Mouse (Mus musculus) neural tube, embryonic 10.5 days (tissue): Measurements from ENCODE around the gene Josd1.
A peak's percentile ranks its signal among the peaks of the same experiment; 100 is the strongest.
"Not testable (repeated sequence)": the region's sequence is repeated elsewhere in the genome, so short reads cannot be mapped to it uniquely, and the experiment has no call there.

Experiments used
- DNase-seq: peaks from one replicate; pipeline ENCODE4 v3.0.0-alpha.2; 2017; ENCODE audit warnings: low spot score; ENCODE audit errors: extremely low spot score

Gene Josd1

DNA sequence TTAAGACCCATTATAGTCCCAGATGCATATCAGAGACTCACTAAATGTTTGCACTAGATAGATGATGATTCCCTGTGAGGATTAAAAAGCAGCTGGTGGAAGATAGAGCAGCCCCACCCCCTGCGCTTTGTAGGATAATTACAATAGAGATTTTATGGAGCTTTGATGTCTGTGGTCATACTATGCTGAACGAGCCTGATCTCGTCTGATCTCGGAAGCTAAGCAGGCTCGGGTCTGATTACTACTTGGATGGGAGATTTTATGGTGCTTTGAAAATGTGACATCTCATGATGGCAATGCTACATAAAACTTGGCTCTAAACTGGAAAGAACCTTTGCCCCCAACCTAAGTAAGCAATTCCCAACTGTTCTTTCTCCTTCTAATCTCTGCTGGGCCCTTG is 4.6 kb upstream of the Josd1 start:
- DNase-seq = no peak

DNA sequence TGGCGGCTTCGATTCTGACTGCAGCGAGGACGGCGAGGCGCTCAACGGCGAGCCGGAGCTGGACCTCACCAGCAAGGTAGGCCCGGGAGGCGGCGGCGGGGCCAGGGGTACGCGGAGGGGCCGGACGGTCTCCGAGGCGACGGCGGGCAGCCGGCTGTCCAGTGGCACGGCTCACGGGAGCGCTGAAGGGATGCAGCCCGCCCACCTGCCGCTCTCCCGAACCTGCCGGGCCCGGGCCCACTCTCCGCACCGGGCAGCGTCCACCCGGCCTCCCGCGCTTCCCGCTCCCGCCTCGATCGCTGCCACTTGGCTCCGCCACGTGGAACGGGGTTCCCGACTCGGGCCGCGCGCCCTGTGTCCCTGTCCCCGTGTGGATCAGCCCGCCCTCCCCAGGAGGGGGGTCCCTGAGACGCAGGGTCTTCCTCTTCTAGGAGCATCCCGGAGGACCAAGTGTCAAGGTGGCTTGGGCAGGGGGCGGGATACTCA is 3.3 kb upstream of the Josd1 start:
- no peak for DNase-seq

DNA sequence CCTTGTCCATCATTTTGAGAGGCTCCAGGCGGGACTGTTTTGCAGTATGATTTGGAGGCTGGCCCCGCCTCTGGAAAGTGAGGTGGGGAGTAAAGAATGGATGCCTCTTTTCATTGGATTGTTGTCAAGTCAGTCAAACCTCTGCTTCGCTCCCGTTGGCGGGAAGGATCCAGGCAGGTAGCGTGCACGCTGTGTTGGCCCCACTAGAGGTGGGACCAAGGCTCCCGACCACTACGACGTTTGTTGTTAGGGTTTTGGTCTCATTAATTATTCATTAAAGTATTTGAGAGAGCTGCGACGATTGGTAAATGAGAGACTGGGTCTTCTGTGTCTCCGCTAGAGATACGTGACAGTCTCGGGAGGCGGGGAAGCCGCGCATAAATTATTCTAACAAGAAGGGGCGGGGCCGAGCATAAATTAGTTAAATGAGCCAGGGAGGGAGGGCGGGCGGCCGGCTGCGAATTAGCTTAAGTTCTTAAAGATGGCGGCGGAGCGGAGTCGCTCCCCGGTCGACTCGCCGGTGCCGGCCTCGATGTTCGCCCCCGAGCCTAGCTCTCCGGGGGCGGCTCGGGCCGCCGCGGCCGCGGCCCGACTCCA is 2.8 kb upstream of the Josd1 start, which contains the start of gene Gtpbp1:
Gene Gtpbp1 (plus strand): TSS at position 420 of the 597 bp plus-strand sequence.
- DNase-seq = peak; percentile 94

GRCm38 (mm10) chr15:79689662-79690425 is 2.1 kb upstream of the Josd1 start:
- DNase-seq = no peak

DNA sequence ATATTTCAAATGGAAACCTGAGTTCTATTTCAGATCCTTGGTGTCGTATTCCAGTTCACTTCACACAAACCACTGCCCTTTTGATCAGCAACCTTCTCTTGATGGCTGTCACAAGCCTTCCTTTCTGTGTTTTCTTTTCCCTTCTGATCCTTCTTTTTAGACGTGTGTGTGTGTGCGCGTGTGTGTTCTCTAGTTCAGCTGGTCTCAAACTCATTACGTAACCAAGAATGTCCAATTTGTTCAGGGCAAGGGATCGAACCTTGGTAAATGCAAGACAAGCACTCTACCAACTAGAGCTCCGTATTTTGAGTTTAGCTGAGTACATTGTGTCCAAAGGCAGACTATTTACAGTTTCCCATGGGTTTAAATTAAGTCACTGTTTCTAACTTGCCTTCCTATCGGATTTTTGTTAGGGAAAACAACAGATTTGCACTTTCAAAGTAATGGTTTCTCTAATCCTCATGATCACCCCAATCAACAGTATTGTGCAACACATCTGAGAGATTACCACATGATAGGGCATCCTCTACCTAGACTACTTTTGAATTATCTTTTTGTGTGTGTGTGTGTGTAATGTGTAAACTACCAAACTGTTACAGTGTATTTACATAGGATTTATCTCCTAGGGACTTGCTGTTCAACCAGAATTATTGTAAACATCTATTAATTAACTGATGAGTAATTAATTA is 693 bp upstream of the Josd1 start:
- DNase-seq = no peak

DNA sequence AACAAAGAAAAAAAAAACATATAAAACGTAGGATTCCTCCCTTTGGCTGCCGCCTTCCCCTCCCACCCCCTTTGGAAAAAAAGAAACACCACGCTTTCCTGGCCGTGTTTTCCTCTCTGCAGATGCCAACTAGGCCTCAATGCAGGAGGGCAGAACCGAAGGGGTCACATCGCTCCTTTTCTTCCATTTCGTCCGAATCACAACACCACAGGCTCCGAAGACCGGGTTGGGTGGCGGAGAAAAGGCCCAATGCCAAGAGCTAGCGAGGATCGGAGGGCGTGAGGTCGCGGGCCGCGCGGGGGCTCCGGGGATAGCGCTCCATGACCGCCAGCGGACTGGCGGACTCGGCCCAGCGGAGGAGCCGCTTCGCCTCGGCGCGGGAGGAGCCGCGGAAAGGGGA is 544 bp downstream of the Josd1 start:
- DNase-seq = peak; percentile 79

GRCm38 (mm10) chr15:79686046-79686869 is 1.5 kb downstream of the Josd1 start:
- DNase-seq = no peak

GRCm38 (mm10) chr15:79685141-79685641 is 2.5 kb downstream of the Josd1 start:
- DNase-seq = no peak

- no peak for DNase-seq
These were observed 3.1 kb downstream of the Josd1 start for GRCm38 (mm10) chr15:79684616-79685015.

GRCm38 (mm10) chr15:79683707-79684465 is 3.8 kb downstream of the Josd1 start:
- no peak for DNase-seq

GRCm38 (mm10) chr15:79683146-79683545 is 4.6 kb downstream of the Josd1 start:
- no peak for DNase-seq

GRCm38 (mm10) chr15:79681973-79682372 is 5.7 kb downstream of the Josd1 start:
- DNase-seq = no peak

DNA sequence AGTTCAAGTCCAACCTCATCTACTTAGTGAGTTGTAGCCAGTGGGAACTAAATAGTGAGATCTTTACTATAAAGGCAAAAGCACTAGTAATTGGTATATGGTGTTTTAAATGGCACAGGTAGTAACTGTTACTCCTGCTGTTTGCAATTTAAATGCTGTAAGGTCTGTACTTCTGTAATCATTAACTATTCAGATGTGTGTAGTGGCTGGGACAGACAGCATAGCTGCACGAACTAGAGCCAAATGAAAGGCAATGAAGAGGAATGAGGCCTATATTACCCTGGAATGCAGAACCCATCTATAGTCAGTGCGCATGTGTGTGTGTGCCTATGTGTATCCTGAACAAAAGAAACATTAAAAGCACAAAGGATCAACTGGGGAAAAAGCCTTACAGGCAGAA is 9.8 kb downstream of the Josd1 start:
- no peak for DNase-seq

DNA sequence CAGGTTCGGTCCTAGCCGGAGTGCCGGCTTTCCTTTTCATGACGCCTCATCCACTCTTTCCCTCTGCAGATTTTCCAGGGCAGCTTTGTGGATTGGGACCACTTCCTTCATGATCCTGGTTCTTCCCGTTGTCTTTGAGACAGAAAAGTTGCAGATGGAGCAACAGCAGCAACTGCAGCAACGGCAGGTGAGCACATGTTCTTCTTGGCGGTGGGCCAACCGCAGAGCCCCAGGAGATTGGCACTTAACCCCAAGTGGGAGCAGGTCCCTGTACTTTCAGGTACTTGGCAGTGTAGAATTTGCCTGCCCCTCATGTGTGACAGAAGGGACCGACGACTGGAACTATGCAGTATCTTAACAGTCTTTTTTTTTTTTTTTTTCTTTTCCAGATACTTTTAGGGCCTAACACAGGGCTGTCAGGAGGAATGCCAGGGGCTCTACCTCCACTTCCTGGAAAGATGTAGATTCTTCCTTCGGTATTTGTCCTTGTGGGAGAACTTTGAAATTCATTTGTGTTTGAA is 15.8 kb downstream of the Josd1 start:
- DNase-seq = not testable (repeated sequence)

DNA sequence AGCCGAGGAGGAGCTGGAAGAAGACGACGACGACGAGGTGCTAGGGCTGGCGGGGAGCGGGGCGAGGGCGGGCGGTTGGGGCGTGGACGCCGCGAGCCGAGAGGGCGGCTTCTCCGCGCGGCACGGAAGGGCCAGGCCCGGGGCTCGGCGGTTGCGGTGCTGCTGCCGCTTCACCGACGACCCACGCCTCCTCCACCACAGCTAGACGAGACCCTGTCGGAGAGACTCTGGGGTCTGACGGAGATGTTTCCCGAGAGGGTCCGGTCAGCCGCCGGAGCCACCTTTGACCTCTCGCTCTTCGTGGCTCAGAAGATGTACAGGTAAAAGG is 16.8 kb downstream of the Josd1 start:
- DNase-seq = no peak

DNA sequence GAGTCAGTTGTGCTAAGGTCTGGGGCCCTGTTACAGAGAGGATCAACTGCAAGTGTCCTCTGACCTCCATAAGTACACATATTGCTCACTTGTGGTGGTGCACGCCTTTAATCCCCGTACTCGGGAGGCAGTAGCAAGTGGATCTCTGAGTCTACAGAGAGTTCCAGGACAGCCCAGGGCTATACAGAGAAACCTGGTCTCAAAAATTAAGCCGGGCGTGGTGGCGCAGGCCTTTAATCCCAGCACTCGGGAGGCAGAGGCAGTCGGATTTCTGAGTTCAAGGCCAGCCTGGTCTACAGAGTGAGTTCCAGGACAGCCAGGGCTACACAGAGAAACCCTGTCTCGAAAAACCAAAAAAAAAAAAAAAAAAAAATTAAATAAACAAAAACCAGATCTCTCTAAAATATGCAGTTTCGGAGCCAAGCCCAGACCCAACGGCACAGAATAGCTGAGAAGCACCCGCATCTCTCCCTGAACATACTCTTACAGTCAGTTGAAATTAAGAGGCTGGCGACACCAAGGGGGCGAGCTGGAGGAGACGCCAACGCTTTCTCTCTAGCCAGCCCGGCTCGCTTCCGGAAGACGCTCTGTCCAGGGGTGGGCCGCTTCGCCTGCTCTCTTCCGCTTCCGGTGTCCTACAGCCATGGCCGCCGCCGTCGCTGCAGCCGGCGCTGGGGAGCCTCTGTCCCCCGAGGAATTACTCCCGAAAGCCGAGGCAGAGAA is 17.3 kb downstream of the Josd1 start, which contains the start of gene Tomm22:
Gene Tomm22 (plus strand): TSS at position 613 of the 723 bp plus-strand sequence.
- peak; percentile 91 for DNase-seq

GRCm38 (mm10) chr15:79669195-79669594 is 18.5 kb downstream of the Josd1 start:
- no peak for DNase-seq

GRCm38 (mm10) chr15:79664666-79665065 is 23.1 kb downstream of the Josd1 start:
- DNase-seq = no peak

- peak; percentile 37 for DNase-seq
These were observed 25.9 kb downstream of the Josd1 start for GRCm38 (mm10) chr15:79661852-79662251.
